Mouse (Mus musculus) right cerebral cortex, postnatal 25 days (tissue): Measurements from ENCODE around the gene Gm3636.
"Not testable (repeated sequence)": the region's sequence is repeated elsewhere in the genome, so short reads cannot be mapped to it uniquely, and the experiment has no call there.

Experiments
- DNase-seq: peaks from one replicate; pipeline ENCODE4 v3.0.0; 2022

Gene Gm3636

GRCm38 (mm10) chr14:6742232-6742631 is at the start of gene Gm3636:
TSS of gene Gm3636 (minus strand) at chr14:6742332.
- DNase-seq = not testable (repeated sequence)

GRCm38 (mm10) chr14:6774311-6774710 is 32.2 kb upstream of the Gm3636 start, which contains the start of gene Gm8362:
TSS of gene Gm8362 (minus strand) at chr14:6774411.
- not testable (repeated sequence) for DNase-seq

GRCm38 (mm10) chr14:6757231-6757536 is 15.1 kb upstream of the Gm3636 start:
- peak; percentile 6 for DNase-seq

DNA sequence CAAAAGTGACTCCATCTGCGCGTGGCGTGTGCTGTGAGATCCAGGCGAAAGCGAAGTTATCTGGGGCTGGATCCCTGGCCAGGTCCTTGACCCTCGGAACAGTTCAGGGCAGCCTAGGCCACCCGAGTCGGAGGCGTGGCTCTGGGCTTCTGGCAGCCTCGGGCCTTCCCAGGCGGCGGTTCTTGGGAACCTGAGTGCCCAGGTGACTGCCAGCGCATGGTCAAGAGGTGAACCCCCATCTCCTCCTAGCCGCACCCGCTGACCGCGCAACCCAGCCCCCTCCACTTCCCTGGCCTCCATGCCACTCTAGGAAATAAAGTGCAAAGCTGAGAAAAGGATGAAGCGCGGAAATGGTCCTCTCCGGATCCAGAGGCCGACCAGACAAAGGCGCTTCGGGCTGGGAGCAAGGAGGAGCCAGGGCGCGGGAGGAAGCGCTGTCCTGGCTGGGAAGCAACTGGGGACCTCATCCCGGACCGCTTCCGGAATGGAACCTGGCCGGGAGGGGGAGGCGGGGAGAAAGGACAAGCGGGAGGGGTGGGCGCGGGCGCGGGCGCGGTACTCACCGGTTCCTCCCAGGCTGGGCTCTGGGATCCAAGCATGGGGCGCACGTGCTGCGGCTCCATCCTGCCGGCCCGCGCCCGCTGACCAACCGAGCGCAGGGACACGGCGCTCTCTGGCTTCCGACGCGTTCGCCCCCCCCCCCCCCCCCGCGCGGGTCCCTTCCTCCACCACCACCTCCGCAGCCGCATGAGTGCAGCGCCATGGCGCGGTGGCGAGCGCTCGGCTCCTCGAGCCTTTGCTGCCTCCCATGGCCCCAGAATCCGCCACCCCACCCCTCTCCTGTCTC is 14.5 kb upstream of the Gm3636 start:
- peak; percentile 4 for DNase-seq

- DNase-seq = not testable (repeated sequence)
Observed at GRCm38 (mm10) chr14:6720151-6720550, 22.0 kb downstream of the Gm3636 start, which contains the start of gene Gm8050. TSS of gene Gm8050 (minus strand) at chr14:6720251.
